Mouse (Mus musculus) bone marrow, adult 2 months (tissue): ENCODE measurements around the gene Sox12. TPM values are rescaled to one million over a fixed set of nuclear protein-coding genes. Genes with fewer than 3 reads are reported as not detected.
"Not testable (repeated sequence)": the region's sequence is repeated elsewhere in the genome, so short reads cannot be mapped to it uniquely, and the experiment has no call there.

Source experiments
- H3K27ac ChIP-seq: fragments of 200-500 bp; 2 replicates; pipeline ENCODE4 v1.5.1; 2012; ENCODE audit warnings: low read depth, mild to moderate bottlenecking, control low read depth, inconsistent platforms, low read length; ENCODE audit not compliant: control insufficient read depth, poor library complexity, insufficient read depth
- H3K4me1 ChIP-seq: fragments of 200-500 bp; 2 replicates; pipeline ENCODE4 v1.6.1; 2011; ENCODE audit warnings: low read length; ENCODE audit not compliant: control insufficient read depth, insufficient read depth
- H3K4me3 ChIP-seq: fragments of 200-500 bp; replicated peaks from 2 replicates; pipeline ENCODE3; 2011; ENCODE audit warnings: mild to moderate bottlenecking, low read depth, low read length, control low read depth; ENCODE audit not compliant: control insufficient read depth
- CTCF ChIP-seq: fragments of 200-500 bp; IDR thresholded peaks from 2 replicates; pipeline ENCODE4 v1.5.1; 2011; ENCODE audit warnings: low read length, control low read depth; ENCODE audit not compliant: control insufficient read depth, insufficient read depth
- POLR2A ChIP-seq: fragments of 200-500 bp; IDR thresholded peaks from 2 replicates; pipeline ENCODE4 v1.6.1; 2011; ENCODE audit warnings: low read depth, mild to moderate bottlenecking, control low read depth, low read length, borderline replicate concordance; ENCODE audit not compliant: control insufficient read depth
- WGBS: fragments of 180-500 bp; shearing (Covaris S2); methylation state at CpG from one replicate; pipeline ENCODE4 v1.1.7; 2018; 5-methylcytosine and 5-hydroxymethylcytosine counted together
- polyA plus RNA-seq: library from polyadenylated mRNA; stranded (reverse); fragments of >200 nt; gene quantifications from 2 replicates; pipeline ENCODE4 v1.2.4, GENCODE M21; 2011; ENCODE audit warnings: low replicate concordance; ENCODE audit not compliant: missing spikeins, insufficient read depth, insufficient read length

The Sox12 gene
- polyA plus RNA-seq, 1 experiment = 6.3 TPM

DNA sequence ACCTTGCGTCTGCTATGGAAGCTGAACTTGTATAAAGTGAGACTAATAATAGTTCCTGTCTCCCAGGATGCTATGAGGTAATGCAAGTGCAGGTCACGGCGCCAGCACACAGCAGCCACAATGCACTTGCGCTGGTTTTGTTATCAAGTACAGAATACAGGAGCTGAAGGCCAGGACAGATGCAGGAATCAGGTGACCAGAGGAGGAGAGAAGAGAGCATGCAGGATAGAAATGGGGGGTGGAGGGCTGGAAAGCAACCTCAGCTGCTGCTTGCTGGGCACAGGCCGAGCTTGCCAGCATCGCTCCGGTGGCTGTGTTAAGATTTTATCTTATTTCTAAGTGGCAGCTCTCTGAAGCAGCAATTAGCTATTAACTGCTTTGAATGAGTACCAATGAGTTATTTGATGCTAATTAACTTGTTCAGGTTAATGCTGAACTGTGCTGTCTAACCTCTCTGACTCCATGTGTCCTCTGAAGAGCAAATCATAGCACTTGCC lies 38.6 kb upstream of the Sox12 start:
- 69% methylated on average over 7 of the region's 7 CpGs for WGBS
- Histone ChIP-seq H3K27ac (no peak overlapping the region), H3K4me1 (no peaks in the 10 kb centered on the region), H3K4me3 (no peak overlapping the region)
- TF ChIP-seq CTCF (no peak), POLR2A (no peak)

DNA sequence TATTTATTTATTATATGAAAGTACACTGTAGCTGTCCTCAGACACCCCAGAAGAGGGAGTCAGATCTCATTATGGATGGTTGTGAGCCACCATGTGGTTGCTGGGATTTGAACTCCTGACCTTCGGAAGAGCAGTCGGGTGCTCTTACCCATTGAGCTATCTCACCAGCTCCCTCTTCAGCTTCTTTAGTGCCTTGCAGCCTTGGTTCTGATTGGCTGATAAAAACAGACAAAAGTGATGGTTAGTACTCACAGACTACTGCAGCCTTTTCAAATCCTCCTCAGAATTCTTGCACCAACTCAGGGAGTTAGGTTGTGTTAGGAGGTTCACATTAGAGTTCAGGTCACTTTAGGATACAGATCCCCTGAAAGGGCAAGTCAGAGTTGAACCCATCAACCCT lies 30.6 kb upstream of the Sox12 start:
- not testable (repeated sequence) for H3K4me1 ChIP-seq, H3K4me3 ChIP-seq, H3K27ac ChIP-seq
- 80% methylated on average over 2 of the region's 2 CpGs for WGBS

GRCm38 (mm10) chr2:152427493-152427892 lies 29.6 kb upstream of the Sox12 start:
- Histone ChIP-seq H3K4me3 (no peak overlapping the region), H3K4me1 (no peaks in the 10 kb centered on the region), H3K27ac (no peak overlapping the region)
- WGBS = 63% methylated on average over 12 of the region's 12 CpGs
- TF ChIP-seq CTCF (no peak), POLR2A (no peak)

DNA sequence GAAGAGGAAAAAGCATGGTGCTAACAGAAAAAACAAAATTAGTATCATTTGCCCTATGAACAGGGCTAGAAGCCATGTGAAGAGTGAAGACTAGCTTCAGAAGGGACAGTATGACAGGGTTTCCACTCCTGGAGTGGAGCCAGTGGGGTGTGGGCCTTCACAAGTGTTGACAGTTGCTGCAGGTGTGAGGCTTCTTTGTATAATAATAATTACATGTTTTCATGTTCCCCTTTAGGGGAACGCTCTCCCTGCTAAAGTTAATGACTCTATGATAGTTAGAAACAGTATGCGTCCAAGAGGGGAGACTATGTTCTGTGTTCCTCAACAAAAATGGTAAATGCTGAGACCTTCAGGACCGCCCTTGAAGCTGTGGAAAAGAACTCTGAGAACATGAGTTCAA lies 17.9 kb upstream of the Sox12 start:
- Histone ChIP-seq H3K27ac (no peak overlapping the region), H3K4me1 (no peaks in the 10 kb centered on the region), H3K4me3 (no peak overlapping the region)
- WGBS = 90% methylated on average over 3 of the region's 3 CpGs
- TF ChIP-seq CTCF (no peak), POLR2A (no peak)

DNA sequence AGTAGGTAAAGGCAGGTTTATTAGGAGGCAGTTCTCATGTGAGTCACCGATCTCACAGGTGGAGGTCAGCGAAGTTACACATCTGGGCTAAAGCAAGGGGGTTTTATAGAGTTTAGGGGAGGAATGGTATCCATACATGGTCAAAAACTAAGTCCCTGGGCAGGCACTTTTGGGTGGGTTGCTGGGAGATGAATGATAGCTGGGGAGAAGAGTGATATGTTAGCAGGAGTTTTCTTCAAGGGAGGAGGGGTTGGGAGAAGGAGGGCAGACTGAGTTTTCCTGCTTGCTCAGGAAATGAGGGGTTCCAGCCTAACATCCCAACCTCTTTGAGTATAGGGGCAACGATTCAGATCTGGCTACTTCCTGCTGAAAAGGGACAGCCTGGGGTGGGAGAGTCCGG lies 17.4 kb upstream of the Sox12 start, which contains the start of gene 6820408C15Rik:
Gene 6820408C15Rik, plus strand, starts transcription at position 301 of the 400 bp plus-strand sequence.
- Histone ChIP-seq H3K4me1 (no peaks in the 10 kb centered on the region), H3K27ac (peak within 1 kb of the TSS; percentile 44; the same call in 1 of the 2 replicates), H3K4me3 (peak within 1 kb of the TSS; percentile 66)
- no peak for TF ChIP-seq CTCF
- TF ChIP-seq POLR2A = no peak
- 46% methylated on average over 4 of the region's 4 CpGs for WGBS

DNA sequence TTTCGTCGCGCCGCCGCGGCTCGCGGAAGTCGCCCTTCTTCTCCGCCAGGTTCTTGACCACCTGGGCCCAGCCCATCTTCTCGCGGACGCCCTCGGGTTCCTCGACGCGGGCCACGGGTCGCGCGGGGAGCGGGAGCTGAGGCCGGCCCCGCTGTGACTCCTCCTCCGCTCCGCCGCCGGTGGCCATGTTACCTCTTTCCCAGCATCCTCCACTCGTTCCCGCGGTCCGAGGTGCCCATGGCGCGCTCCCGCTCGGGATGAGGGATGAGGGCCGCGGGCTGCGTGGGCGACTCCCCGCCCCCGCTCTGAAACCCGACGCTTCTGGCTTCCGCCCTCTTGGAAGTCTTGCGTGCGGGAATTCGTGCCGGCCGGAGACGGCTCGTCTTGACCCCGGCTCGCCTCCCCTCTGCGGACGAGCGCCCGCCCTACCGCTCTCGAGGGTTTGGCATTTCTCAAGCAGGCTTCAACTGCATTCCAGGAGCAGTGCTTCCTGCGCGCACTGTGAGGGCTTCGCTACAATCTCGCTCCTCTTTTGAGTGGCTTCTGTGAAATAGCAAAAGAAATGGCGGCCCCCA lies 16.8 kb upstream of the Sox12 start, which contains the start of gene Zcchc3:
Gene Zcchc3, minus strand, starts transcription at position 437 of the 575 bp plus-strand sequence.
- peak within 1 kb of the TSS; percentile 66 for H3K4me3 ChIP-seq
- under 1% methylated on average over 65 of the region's 65 CpGs for WGBS

GRCm38 (mm10) chr2:152413765-152414584 lies 16.1 kb upstream of the Sox12 start:
- TF ChIP-seq CTCF (no peak), POLR2A (no peak)
- Histone ChIP-seq H3K4me3 (peak overlapping the region; percentile 66), H3K4me1 (no peaks in the 10 kb centered on the region), H3K27ac (peak overlapping the region; percentile 44; the same call in 1 of the 2 replicates)
- WGBS = 10% methylated on average over 86 of the region's 86 CpGs

More for the DNA sequence above, 16.8 kb upstream of the Sox12 start, which contains the start of gene Zcchc3:
- Histone ChIP-seq H3K27ac (peak within 1 kb of the TSS; percentile 44; the same call in 1 of the 2 replicates), H3K4me1 (no peaks in the 10 kb centered on the region)
- TF ChIP-seq POLR2A (peak; percentile 79; the same call in 1 of the 2 replicates), CTCF (no peak)

GRCm38 (mm10) chr2:152413158-152413764 lies 15.4 kb upstream of the Sox12 start:
- no peaks in the 10 kb centered on the region for H3K4me1 ChIP-seq
- TF ChIP-seq POLR2A = no peak
- no peak for TF ChIP-seq CTCF
- WGBS = 73% methylated on average over 21 of the region's 21 CpGs
- H3K27ac ChIP-seq = no peak overlapping the region; the same call in 1 of the 2 replicates
- peak overlapping the region; percentile 45 for H3K4me3 ChIP-seq
